Mouse (Mus musculus) liver, embryonic 15.5 days (tissue): Measurements from ENCODE around the gene Ush2a. TPM values are rescaled to one million over a fixed set of nuclear protein-coding genes. Genes with fewer than 3 reads are reported as not detected.

Experiments used
- ATAC-seq: fragments of 200-750 bp; cut with Nextera tagmentation; 2 replicates; pipeline ENCODE4 v1.8.0; 2017; ENCODE audit warnings: moderate number of reproducible peaks, mild to moderate bottlenecking, moderate library complexity; ENCODE audit not compliant: insufficient read depth
- H3K27ac ChIP-seq: fragments of 300-500 bp; sonication (generic); replicated peaks from 2 replicates; pipeline ENCODE4 v1.5.1; 2015; ENCODE audit warnings: mild to moderate bottlenecking, inconsistent platforms
- H3K27me3 ChIP-seq: fragments of 300-500 bp; sonication (generic); 2 replicates; pipeline ENCODE4 v1.6.1; 2015; ENCODE audit warnings: mild to moderate bottlenecking, inconsistent platforms
- H3K36me3 ChIP-seq: fragments of 300-500 bp; sonication (generic); replicated peaks from 2 replicates; pipeline ENCODE4 v1.6.1; 2015; ENCODE audit warnings: moderate library complexity, mild to moderate bottlenecking, inconsistent platforms
- H3K4me1 ChIP-seq: fragments of 300-500 bp; sonication (generic); replicated peaks from 2 replicates; pipeline ENCODE4 v1.6.1; 2015; ENCODE audit warnings: inconsistent platforms
- H3K4me2 ChIP-seq: fragments of 300-500 bp; sonication (generic); 2 replicates; pipeline ENCODE4 v1.6.1; 2015; ENCODE audit warnings: moderate library complexity, mild to moderate bottlenecking, inconsistent platforms
- H3K4me3 ChIP-seq: fragments of 300-500 bp; sonication (generic); replicated peaks from 2 replicates; pipeline ENCODE4 v1.5.1; 2015; ENCODE audit warnings: mild to moderate bottlenecking, inconsistent platforms
- H3K9ac ChIP-seq: fragments of 300-500 bp; sonication (generic); 2 replicates; pipeline ENCODE4 v1.6.1; 2015; ENCODE audit warnings: moderate library complexity, mild to moderate bottlenecking, inconsistent platforms
- H3K9me3 ChIP-seq: fragments of 300-500 bp; sonication (generic); replicated peaks from 2 replicates; pipeline ENCODE4 v1.6.1; 2016; ENCODE audit warnings: inconsistent platforms
- WGBS: fragments of 180-500 bp; shearing (Covaris S2); methylation state at CpG from one replicate; pipeline ENCODE4 v1.1.7; 2015; ENCODE audit warnings: mixed read lengths; ENCODE audit not compliant: insufficient replicate concordance; 5-methylcytosine and 5-hydroxymethylcytosine counted together
- polyA plus RNA-seq: library from polyadenylated mRNA; unstranded; fragments of >200 nt; fragmentation: Nextera tagmentation; extraction: Ambion mirVana; gene quantifications from 2 replicates; pipeline ENCODE4 v1.2.1, GENCODE M21; 2015

Gene Ush2a
- polyA plus RNA-seq, 1 experiment from 2014 or later = not detected

DNA sequence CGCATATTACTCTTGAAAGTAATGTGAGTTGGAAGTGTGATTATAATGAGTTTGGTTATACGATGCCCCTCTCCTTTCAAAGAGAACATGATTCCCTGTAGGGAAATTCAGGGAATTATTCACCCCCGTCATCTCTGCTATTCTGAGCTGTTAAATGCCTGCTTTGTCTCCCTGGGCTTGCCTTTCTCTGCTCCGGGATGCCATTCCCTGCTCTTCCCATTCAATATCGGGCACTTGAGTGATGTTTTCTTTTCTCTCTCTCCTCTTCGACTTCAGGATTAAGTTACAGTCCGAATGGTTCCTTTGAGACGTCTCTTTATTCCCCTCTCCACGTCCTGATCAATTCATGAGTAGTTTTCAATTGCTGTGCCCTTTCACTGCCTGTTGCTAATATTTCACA is 572.1 kb downstream of the Ush2a start:
- no peak for ATAC-seq
- no peak overlapping the region for H3K9ac ChIP-seq

DNA sequence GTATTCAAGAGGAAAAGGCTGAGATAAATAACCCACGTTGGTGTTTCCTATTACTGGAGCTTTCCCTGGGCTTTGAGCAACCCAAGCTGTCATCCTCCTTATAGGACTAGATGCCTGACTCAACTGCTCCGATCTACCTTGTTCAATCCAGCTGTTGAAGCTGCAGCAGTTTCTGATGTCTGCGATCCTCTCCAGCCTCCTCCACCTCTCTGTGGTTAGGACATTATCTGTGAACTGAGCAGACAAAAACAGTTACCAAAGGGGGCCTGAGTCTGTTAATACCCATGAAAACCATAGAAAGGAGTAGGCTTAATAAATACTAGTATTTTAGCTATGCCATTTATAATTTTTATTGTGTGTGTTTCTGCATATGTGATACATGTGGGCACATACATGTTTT is 572.9 kb downstream of the Ush2a start:
- no peaks in the 10 kb centered on the region for H3K9me3 ChIP-seq
- H3K36me3 ChIP-seq = no peaks in the 10 kb centered on the region
- WGBS = 42% methylated on average over 3 of the region's 3 CpGs
- ATAC-seq = no peak
- no peaks in the 10 kb centered on the region for H3K27me3 ChIP-seq
- H3K9ac ChIP-seq = no peak overlapping the region
- no peak overlapping the region for H3K4me3 ChIP-seq
- H3K4me1 ChIP-seq = peaks cover 8% of the 10 kb centered on the region
- H3K27ac ChIP-seq = no peak overlapping the region
- H3K4me2 ChIP-seq = no peak overlapping the region

More for the DNA sequence above, 572.1 kb downstream of the Ush2a start:
- Histone ChIP-seq H3K27ac (no peak overlapping the region), H3K27me3 (no peaks in the 10 kb centered on the region), H3K4me2 (no peak overlapping the region), H3K4me3 (no peak overlapping the region), H3K4me1 (peaks cover 8% of the 10 kb centered on the region), H3K9me3 (no peaks in the 10 kb centered on the region), H3K36me3 (no peaks in the 10 kb centered on the region)
- WGBS = 64% methylated on average over 9 of the region's 9 CpGs

DNA sequence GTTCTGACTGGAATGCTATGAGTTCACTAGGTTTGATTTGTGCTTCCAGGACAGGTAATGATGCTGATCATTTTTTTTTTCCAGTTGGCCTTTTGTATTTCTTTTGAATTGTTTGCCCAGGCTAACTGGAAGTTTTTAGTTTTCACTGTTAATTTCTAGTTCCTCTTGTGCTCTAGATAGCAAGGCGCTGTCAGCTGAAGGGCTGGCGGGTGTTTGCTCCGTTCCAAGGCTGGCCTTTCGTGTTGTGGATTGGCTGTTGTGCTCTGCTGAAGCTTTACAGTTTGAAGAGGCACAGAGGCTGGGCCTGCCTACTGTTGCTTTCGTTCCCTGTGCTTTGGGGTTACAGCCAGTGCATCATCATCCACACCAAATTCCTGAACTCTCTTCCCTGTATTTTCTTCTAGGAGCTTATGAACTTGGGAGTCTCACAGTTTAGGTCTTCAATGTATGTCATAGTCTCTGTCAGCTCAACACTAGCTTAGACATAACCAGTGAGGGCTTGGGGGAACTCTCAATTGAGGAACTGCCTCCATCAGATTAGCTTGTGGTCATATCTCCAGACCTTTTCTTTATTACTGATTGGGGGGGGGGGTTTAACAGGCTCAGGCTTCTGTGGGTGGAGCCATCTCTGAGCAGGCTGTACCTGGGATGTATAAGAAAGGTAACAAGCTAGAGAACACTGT is 575.9 kb downstream of the Ush2a start:
- 39% methylated on average over 5 of the region's 5 CpGs for WGBS
- no peak overlapping the region for H3K9ac ChIP-seq
- no peak overlapping the region for H3K4me2 ChIP-seq
- no peak overlapping the region for H3K4me3 ChIP-seq
- ATAC-seq = no peak
- no peaks in the 10 kb centered on the region for H3K36me3 ChIP-seq
- H3K27ac ChIP-seq = no peak overlapping the region
- H3K9me3 ChIP-seq = no peaks in the 10 kb centered on the region
- H3K27me3 ChIP-seq = no peaks in the 10 kb centered on the region
- no peaks in the 10 kb centered on the region for H3K4me1 ChIP-seq

DNA sequence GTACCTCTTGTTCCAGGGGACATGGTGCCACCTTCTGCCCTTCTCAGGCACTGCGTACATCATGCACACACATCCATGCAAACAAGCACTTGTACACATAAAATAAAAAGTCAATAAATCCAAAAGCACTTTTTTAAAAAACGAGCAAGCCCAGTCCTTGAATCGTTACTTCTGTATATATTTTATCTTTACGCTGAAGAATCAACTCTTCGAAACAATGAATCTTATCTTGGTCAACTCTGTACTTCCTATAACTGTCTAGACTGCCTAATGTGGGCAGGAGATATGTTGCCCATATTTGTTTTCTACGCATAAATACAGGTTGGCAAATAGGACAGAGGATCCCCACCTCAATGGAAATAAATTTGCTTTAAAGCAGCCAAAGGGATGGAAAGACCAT is 585.4 kb downstream of the Ush2a start:
- no peak overlapping the region for H3K9ac ChIP-seq
- H3K4me1 ChIP-seq = no peaks in the 10 kb centered on the region
- no peaks in the 10 kb centered on the region for H3K27me3 ChIP-seq
- H3K9me3 ChIP-seq = no peaks in the 10 kb centered on the region
- no peak overlapping the region for H3K4me3 ChIP-seq
- H3K4me2 ChIP-seq = no peak overlapping the region
- H3K27ac ChIP-seq = no peak overlapping the region
- no peak for ATAC-seq
- 52% methylated on average over 6 of the region's 6 CpGs for WGBS
- H3K36me3 ChIP-seq = no peaks in the 10 kb centered on the region

DNA sequence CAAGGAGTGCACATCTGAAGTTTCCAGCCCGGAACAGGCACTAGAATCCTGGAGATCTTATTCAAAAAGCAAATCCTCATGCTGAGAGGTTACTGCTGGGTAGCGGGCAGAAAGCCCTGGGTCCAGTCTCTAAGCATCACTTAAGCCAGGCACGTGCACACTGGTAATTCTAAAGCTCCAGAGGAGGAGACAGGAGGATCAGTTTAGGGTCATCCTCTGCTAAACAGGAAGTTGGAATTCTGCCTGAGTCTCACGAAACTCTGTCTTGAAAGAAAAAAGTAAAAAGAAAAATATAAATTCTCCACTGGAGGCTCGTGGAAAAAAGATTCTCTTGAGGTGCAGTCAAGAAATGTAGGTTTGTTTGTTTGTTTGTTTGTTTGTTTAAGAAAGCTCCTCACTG is 591.0 kb downstream of the Ush2a start:
- no peaks in the 10 kb centered on the region for H3K27me3 ChIP-seq
- H3K4me1 ChIP-seq = no peaks in the 10 kb centered on the region
- no peak overlapping the region for H3K9ac ChIP-seq
- no peaks in the 10 kb centered on the region for H3K9me3 ChIP-seq
- no peak overlapping the region for H3K27ac ChIP-seq
- ATAC-seq = no peak
- H3K36me3 ChIP-seq = no peaks in the 10 kb centered on the region
- no peak overlapping the region for H3K4me2 ChIP-seq
- H3K4me3 ChIP-seq = no peak overlapping the region
- WGBS = 48% methylated on average over 5 of the region's 5 CpGs

DNA sequence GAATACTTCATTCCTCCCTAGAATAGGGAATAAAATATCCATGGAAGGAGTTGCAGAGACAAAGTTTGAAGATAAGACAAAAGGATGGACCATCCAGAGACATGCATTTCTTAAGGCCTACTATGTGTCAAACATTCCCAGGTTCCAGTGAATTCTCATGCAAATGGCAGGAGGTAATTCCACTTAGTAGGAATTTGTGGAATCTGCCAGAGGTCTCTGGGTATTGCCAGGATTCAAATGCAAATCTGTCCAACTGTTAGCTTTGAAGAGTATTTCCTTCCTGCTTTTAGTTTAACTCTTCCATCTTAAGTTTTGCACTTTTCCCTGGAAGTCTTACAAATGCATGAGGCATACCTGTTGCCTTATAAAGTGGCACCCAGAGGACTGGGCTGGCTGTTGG is 592.4 kb downstream of the Ush2a start:
- ATAC-seq = no peak
- H3K9me3 ChIP-seq = no peaks in the 10 kb centered on the region
- no peak overlapping the region for H3K4me2 ChIP-seq
- no peak overlapping the region for H3K27ac ChIP-seq
- H3K9ac ChIP-seq = no peak overlapping the region
- H3K4me3 ChIP-seq = no peak overlapping the region
- H3K4me1 ChIP-seq = no peaks in the 10 kb centered on the region
- no peaks in the 10 kb centered on the region for H3K27me3 ChIP-seq
- no peaks in the 10 kb centered on the region for H3K36me3 ChIP-seq

DNA sequence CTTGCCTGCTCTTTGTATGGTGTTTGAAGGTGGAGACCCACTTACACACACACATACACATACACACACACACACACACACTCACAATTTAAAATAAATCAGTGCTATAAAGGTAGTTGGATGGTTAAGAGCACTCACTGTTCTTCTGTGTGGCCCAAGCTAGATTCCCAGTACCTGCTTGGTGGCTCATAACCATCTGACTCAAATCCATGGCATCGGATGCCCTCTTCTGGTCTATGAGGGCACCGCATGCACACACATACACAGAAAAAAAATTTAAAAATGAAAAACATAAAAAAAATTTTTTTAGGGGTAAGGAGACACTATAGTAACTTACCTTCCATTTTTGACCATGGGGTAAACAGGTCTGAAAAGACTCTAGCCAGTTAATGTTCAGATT is 593.2 kb downstream of the Ush2a start:
- Histone ChIP-seq H3K9ac (no peak overlapping the region), H3K9me3 (no peaks in the 10 kb centered on the region), H3K4me1 (no peaks in the 10 kb centered on the region), H3K27ac (no peak overlapping the region), H3K27me3 (no peaks in the 10 kb centered on the region), H3K4me2 (no peak overlapping the region), H3K36me3 (no peaks in the 10 kb centered on the region), H3K4me3 (no peak overlapping the region)
- no peak for ATAC-seq
- 70% methylated on average over 2 of the region's 2 CpGs for WGBS

DNA sequence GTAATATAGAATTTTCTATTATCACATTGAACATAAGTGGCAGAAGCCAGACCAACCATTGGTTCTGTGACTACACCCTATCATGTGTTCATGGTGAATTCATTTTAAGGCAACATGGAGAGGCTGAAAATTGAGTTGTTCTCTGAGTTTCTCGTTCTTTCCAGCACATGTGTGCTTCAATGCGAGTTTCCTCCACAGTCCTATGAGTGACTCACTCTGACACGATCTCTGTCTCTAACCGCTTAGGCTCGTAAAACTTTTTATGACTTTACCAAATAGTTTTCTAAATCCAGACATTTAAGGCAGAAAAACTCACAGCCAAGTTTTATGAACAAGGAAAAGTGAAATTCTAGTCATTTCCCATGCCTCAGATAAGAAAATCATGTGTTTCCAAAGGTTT is 597.9 kb downstream of the Ush2a start:
- H3K4me1 ChIP-seq = no peaks in the 10 kb centered on the region
- H3K4me2 ChIP-seq = no peak overlapping the region
- H3K27ac ChIP-seq = no peak overlapping the region
- 67% methylated on average over 5 of the region's 5 CpGs for WGBS
- ATAC-seq = no peak
- H3K36me3 ChIP-seq = no peaks in the 10 kb centered on the region
- H3K9me3 ChIP-seq = no peaks in the 10 kb centered on the region
- H3K9ac ChIP-seq = no peak overlapping the region
- H3K27me3 ChIP-seq = no peaks in the 10 kb centered on the region
- no peak overlapping the region for H3K4me3 ChIP-seq

DNA sequence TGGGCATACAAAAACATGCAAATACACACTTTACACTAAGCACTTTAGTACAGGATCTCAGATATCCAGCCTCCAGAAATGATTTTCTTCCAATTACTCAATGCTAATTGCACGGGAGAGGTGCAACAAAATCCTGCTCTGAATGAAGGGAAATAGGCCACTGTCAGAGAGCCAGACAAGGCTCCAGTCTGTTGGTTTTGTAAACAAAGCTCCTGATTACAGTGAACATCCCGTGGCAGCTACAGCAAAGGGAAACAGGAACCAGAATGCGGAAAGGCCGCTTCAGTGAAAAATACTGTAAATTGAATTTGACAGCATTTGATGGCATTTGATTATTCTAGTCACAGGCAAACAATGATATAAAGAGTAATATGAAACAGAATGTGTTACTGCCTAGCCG is 604.1 kb downstream of the Ush2a start:
- no peak overlapping the region for H3K27ac ChIP-seq
- H3K27me3 ChIP-seq = no peaks in the 10 kb centered on the region
- H3K9me3 ChIP-seq = no peaks in the 10 kb centered on the region
- no peaks in the 10 kb centered on the region for H3K36me3 ChIP-seq
- no peak overlapping the region for H3K4me2 ChIP-seq
- H3K4me1 ChIP-seq = no peaks in the 10 kb centered on the region
- no peak for ATAC-seq
- H3K9ac ChIP-seq = no peak overlapping the region
- 43% methylated on average over 5 of the region's 5 CpGs for WGBS
- H3K4me3 ChIP-seq = no peak overlapping the region

DNA sequence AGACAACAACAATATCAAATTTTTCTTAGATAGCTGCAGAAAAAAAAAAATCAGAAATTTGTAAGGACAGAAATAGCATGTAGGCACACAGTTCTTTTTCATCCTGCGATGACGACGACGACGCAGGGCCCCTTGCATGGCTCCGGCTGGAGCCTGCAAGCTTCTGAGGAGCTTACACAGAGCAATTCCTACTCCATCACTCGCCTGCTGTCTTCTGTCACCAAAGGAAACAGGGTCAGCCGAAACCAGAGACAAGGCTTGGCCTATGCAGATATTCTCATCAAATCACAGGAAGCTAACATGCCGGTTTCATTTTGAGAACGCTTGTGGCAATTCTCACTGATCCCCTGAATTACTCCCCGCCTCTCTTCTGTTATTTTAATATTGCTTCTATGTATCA is 604.7 kb downstream of the Ush2a start:
- no peak overlapping the region for H3K4me2 ChIP-seq
- no peak overlapping the region for H3K9ac ChIP-seq
- no peaks in the 10 kb centered on the region for H3K9me3 ChIP-seq
- no peak overlapping the region for H3K27ac ChIP-seq
- WGBS = 66% methylated on average over 11 of the region's 11 CpGs
- ATAC-seq = no peak
- H3K4me3 ChIP-seq = no peak overlapping the region
- H3K4me1 ChIP-seq = no peaks in the 10 kb centered on the region
- no peaks in the 10 kb centered on the region for H3K36me3 ChIP-seq
- no peaks in the 10 kb centered on the region for H3K27me3 ChIP-seq

DNA sequence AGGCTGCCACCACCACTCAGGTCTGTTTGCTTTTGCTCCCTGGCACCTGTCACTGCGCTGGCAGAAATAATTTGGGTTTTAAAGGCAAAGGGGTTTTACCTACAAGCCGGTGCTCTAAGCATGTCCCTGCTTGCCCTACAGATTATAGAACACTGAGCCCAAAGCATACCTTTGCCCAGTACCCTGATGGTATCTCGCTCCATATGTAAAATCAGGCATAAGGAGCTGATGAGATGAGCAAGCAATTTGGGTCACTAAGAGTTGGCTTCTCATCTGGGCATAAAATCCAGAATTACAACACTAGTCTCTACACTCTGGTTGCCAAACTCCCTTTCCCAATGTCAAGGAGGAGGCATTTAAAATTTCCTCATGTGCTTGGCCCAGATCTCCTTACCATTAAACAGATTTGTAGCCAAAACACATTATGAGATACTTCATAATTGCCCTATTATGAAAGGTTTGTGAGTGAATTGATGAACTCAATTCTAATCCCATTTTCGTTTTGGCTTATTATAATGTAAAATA is 616.8 kb downstream of the Ush2a start:
- H3K36me3 ChIP-seq = no peaks in the 10 kb centered on the region
- H3K4me3 ChIP-seq = no peak overlapping the region
- no peak overlapping the region for H3K27ac ChIP-seq
- WGBS = 63% methylated on average over 4 of the region's 4 CpGs
- no peaks in the 10 kb centered on the region for H3K9me3 ChIP-seq
- no peak for ATAC-seq
- no peaks in the 10 kb centered on the region for H3K4me1 ChIP-seq
- H3K9ac ChIP-seq = no peak overlapping the region
- H3K27me3 ChIP-seq = no peaks in the 10 kb centered on the region
- H3K4me2 ChIP-seq = no peak overlapping the region
